Mouse (Mus musculus) lung, postnatal 0 days (tissue): ENCODE measurements at regions not wholly inside any gene's neighbourhood (a gene's known extent, or its start where the extent isn't known, plus 50 kb on each side); places are given as distances from the start of the nearest gene placed in this dataset.

Experiments
- CTCF ChIP-seq: IDR thresholded peaks from 2 replicates; pipeline ENCODE4 v1.5.1; 2016; ENCODE audit warnings: antibody characterized with exemption, mild to moderate bottlenecking
- EP300 ChIP-seq: IDR thresholded peaks from 2 replicates; pipeline ENCODE4 v1.6.1; 2016; ENCODE audit warnings: antibody characterized with exemption, mild to moderate bottlenecking, control low read depth

DNA sequence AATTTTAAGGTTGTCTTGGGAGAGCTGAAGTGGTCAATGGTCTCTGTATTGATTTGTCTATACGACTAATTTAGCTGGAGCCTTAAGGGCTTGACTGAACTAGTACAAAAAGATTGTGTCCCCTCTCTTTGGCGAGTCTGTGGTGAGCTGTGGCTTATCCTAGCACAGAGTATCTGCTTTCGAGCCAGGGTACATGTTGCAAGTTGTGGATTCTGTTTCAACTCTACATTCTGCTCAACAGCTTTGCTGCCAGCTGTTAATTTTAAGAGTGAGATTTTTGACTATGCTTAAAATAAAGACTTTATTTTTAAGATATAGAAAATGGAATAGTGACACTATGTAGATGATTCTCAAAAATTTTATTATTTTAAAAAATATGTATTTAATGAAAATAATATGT is 175.8 kb upstream of the Agbl1 start:
- TF ChIP-seq CTCF (no peak), EP300 (no peak)
